Mouse (Mus musculus): ENCODE results near the gene Safb. TPM values are rescaled to one million over a fixed set of nuclear protein-coding genes. Genes with fewer than 3 reads are reported as not detected.

Gene Safb
- polyA plus RNA-seq, 1 experiment: 87.0 TPM

- Histone ChIP-seq H3K27me3 (replicated peaks; ENCODE audit: control insufficient read depth, insufficient read depth, low read length) (no peaks in the 10 kb centered on the region), H3K27ac (ENCODE audit: insufficient read depth, low read depth, low read length) (no peak overlapping the region), H3K4me1 (ENCODE audit: control insufficient read depth, insufficient read depth, low read length) (no peaks in the 10 kb centered on the region), H3K36me3 (ENCODE audit: control insufficient read depth, insufficient read depth, low read length) (peaks cover 5% of the 10 kb centered on the region), H3K4me3 (ENCODE audit: insufficient read depth, low read depth, low read length) (no peak overlapping the region)
- TF ChIP-seq POLR2A (IDR thresholded peaks at IDR 0.05; ENCODE audit: low read depth, low read length) (no peak), CTCF (conservative IDR thresholded peaks at IDR 0.05; ENCODE audit: insufficient read depth, insufficient read length, low read depth, low read length) (no peak)
- DNase-seq: no peak
- 74% methylated on average over 2 of the region's 2 CpGs for WGBS
Observed at GRCm38 (mm10) chr17:56561866-56562265, 22.8 kb upstream of the Safb start.

GRCm38 (mm10) chr17:56566293-56566692 is 18.3 kb upstream of the Safb start:
- H3K36me3 ChIP-seq (ENCODE audit: control insufficient read depth, insufficient read depth, low read length): peaks cover 5% of the 10 kb centered on the region
- no peak overlapping the region for H3K4me3 ChIP-seq (ENCODE audit: insufficient read depth, low read depth, low read length)
- TF ChIP-seq POLR2A (IDR thresholded peaks at IDR 0.05; ENCODE audit: low read depth, low read length) (no peak), CTCF (conservative IDR thresholded peaks at IDR 0.05; ENCODE audit: insufficient read depth, insufficient read length, low read depth, low read length) (no peak)
- no peaks in the 10 kb centered on the region for H3K4me1 ChIP-seq (ENCODE audit: control insufficient read depth, insufficient read depth, low read length)
- 93% methylated on average over 29 of the region's 29 CpGs for WGBS
- no peaks in the 10 kb centered on the region for H3K27me3 ChIP-seq (replicated peaks; ENCODE audit: control insufficient read depth, insufficient read depth, low read length)
- H3K27ac ChIP-seq (ENCODE audit: insufficient read depth, low read depth, low read length): no peak overlapping the region
- DNase-seq: no peak

DNA sequence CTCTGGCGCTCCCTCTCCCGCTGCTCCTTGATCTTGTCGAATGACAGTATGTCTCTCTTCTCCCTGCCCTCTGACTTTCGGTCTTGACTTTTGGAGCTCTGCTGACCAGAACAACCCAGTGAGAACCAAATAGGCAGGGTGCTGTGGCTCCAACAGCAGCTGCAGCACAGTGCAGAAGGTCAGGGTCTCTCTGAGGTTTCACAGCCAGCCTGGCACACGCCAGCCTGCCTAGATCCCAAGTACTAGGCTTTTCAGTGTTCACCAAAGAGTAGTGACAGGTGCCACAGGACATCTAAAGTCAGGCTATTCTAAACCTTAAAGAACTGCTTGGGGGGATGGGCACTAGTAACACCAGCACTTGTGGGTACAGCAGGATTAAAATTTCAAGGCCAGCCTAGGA is 17.7 kb upstream of the Safb start:
- no peaks in the 10 kb centered on the region for H3K27me3 ChIP-seq (replicated peaks; ENCODE audit: control insufficient read depth, insufficient read depth, low read length)
- TF ChIP-seq CTCF (conservative IDR thresholded peaks at IDR 0.05; ENCODE audit: insufficient read depth, insufficient read length, low read depth, low read length) (no peak), POLR2A (IDR thresholded peaks at IDR 0.05; ENCODE audit: low read depth, low read length) (no peak)
- 90% methylated on average over 5 of the region's 5 CpGs for WGBS
- no peak overlapping the region for H3K4me3 ChIP-seq (ENCODE audit: insufficient read depth, low read depth, low read length)
- peaks cover 5% of the 10 kb centered on the region for H3K36me3 ChIP-seq (ENCODE audit: control insufficient read depth, insufficient read depth, low read length)
- H3K27ac ChIP-seq (ENCODE audit: insufficient read depth, low read depth, low read length): no peak overlapping the region
- no peaks in the 10 kb centered on the region for H3K4me1 ChIP-seq (ENCODE audit: control insufficient read depth, insufficient read depth, low read length)
- no peak for DNase-seq

GRCm38 (mm10) chr17:56567370-56567769 is 17.3 kb upstream of the Safb start:
- H3K4me1 ChIP-seq (ENCODE audit: control insufficient read depth, insufficient read depth, low read length): no peaks in the 10 kb centered on the region
- DNase-seq: no peak
- H3K27me3 ChIP-seq (replicated peaks; ENCODE audit: control insufficient read depth, insufficient read depth, low read length): no peaks in the 10 kb centered on the region
- peaks cover 5% of the 10 kb centered on the region for H3K36me3 ChIP-seq (ENCODE audit: control insufficient read depth, insufficient read depth, low read length)
- no peak overlapping the region for H3K27ac ChIP-seq (ENCODE audit: insufficient read depth, low read depth, low read length)
- no peak overlapping the region for H3K4me3 ChIP-seq (ENCODE audit: insufficient read depth, low read depth, low read length)
- TF ChIP-seq CTCF (conservative IDR thresholded peaks at IDR 0.05; ENCODE audit: insufficient read depth, insufficient read length, low read depth, low read length) (no peak), POLR2A (IDR thresholded peaks at IDR 0.05; ENCODE audit: low read depth, low read length) (no peak)
- 93% methylated on average over 4 of the region's 4 CpGs for WGBS

DNA sequence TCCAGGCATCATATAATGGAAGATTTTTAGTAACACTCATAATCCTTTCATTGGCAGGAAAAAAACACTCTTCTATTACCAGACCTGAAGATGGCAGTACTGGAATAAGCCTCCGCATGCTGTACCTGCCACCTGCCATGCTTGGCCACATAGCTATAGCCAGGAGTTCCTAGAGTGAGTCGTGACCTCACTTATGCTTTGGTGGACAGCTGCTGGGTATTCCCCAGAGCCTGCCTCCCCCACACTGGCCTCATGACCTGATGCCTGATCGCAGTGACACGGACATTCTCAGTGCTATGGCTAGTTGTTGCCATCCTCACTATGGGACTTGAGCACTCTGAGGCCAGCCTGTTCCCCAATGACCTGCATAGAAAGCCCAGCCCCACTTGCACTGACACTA is 14.3 kb upstream of the Safb start:
- Histone ChIP-seq H3K4me1 (ENCODE audit: control insufficient read depth, insufficient read depth, low read length) (no peaks in the 10 kb centered on the region), H3K4me3 (ENCODE audit: insufficient read depth, low read depth, low read length) (no peak overlapping the region), H3K36me3 (ENCODE audit: control insufficient read depth, insufficient read depth, low read length) (peaks cover 5% of the 10 kb centered on the region), H3K27me3 (replicated peaks; ENCODE audit: control insufficient read depth, insufficient read depth, low read length) (no peaks in the 10 kb centered on the region), H3K27ac (ENCODE audit: insufficient read depth, low read depth, low read length) (no peak overlapping the region)
- TF ChIP-seq CTCF (conservative IDR thresholded peaks at IDR 0.05; ENCODE audit: insufficient read depth, insufficient read length, low read depth, low read length): no peak
- 76% methylated on average over 4 of the region's 4 CpGs for WGBS
- no peak for DNase-seq

GRCm38 (mm10) chr17:56572154-56572553 is 12.5 kb upstream of the Safb start:
- Histone ChIP-seq H3K4me1 (ENCODE audit: control insufficient read depth, insufficient read depth, low read length) (no peaks in the 10 kb centered on the region), H3K4me3 (ENCODE audit: insufficient read depth, low read depth, low read length) (no peak overlapping the region), H3K27ac (ENCODE audit: insufficient read depth, low read depth, low read length) (no peak overlapping the region), H3K36me3 (ENCODE audit: control insufficient read depth, insufficient read depth, low read length) (no peaks in the 10 kb centered on the region; the same call in none of the 2 replicates), H3K27me3 (replicated peaks; ENCODE audit: control insufficient read depth, insufficient read depth, low read length) (no peaks in the 10 kb centered on the region)
- no peak for TF ChIP-seq POLR2A (IDR thresholded peaks at IDR 0.05; ENCODE audit: low read depth, low read length)
- no peak for TF ChIP-seq CTCF (conservative IDR thresholded peaks at IDR 0.05; ENCODE audit: insufficient read depth, insufficient read length, low read depth, low read length)
- DNase-seq: peak; percentile 31
- WGBS: 18% methylated on average over 1 of the region's 1 CpGs

DNA sequence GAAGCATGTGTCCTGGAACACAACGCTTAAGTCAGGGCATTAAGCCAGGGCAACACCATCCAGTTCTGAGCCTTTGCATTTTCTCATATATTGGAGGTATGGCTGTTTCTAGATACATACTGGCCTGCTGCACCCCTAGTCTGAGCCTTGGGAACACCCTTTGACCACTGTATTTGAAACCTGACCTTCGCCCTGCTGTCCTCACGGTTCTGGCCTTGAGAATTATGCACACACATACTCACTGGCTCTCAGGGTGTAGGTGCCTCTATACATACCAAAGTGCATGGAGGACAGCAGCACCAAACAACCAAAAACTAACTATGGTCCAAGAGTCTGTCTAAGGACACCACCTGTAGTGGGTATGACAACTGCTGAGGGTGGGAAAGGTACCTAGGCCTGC is 11.7 kb upstream of the Safb start:
- H3K36me3 ChIP-seq (ENCODE audit: control insufficient read depth, insufficient read depth, low read length): no peaks in the 10 kb centered on the region; the same call in none of the 2 replicates
- TF ChIP-seq POLR2A (IDR thresholded peaks at IDR 0.05; ENCODE audit: low read depth, low read length): no peak
- TF ChIP-seq CTCF (conservative IDR thresholded peaks at IDR 0.05; ENCODE audit: insufficient read depth, insufficient read length, low read depth, low read length): no peak
- H3K27ac ChIP-seq (ENCODE audit: insufficient read depth, low read depth, low read length): no peak overlapping the region
- peak; percentile 32 for DNase-seq
- WGBS: 74% methylated on average over 3 of the region's 3 CpGs
- H3K4me1 ChIP-seq (ENCODE audit: control insufficient read depth, insufficient read depth, low read length): no peaks in the 10 kb centered on the region
- no peaks in the 10 kb centered on the region for H3K27me3 ChIP-seq (replicated peaks; ENCODE audit: control insufficient read depth, insufficient read depth, low read length)
- H3K4me3 ChIP-seq (ENCODE audit: insufficient read depth, low read depth, low read length): no peak overlapping the region

DNA sequence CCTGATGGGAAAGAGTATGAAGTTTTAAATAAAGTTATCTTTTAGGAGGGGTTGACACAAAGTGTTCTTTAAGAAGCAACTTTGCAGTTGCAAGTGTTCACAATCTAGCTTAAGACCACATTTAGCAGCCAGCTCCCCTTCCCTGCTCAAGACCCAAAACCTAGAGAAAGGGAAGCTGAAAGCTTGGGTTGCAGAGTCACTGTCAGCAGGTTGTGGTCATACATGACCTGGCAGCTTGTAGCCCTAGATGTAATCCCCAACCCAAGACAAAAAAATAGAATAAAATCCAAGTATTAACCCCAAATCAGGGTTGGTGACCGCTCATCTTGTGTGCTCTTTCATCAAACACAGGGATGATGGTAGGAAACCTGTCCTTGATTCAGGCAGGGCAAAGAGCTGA is 1.6 kb upstream of the Safb start:
- H3K4me1 ChIP-seq (ENCODE audit: control insufficient read depth, insufficient read depth, low read length): peaks cover 23% of the 10 kb centered on the region
- DNase-seq: no peak
- 47% methylated on average over 1 of the region's 1 CpGs for WGBS
- H3K27ac ChIP-seq (ENCODE audit: insufficient read depth, low read depth, low read length): no peak overlapping the region
- peak overlapping the region; percentile 98 for H3K4me3 ChIP-seq (ENCODE audit: insufficient read depth, low read depth, low read length)
- no peaks in the 10 kb centered on the region; the same call in 1 of the 2 replicates for H3K36me3 ChIP-seq (ENCODE audit: control insufficient read depth, insufficient read depth, low read length)
- H3K27me3 ChIP-seq (replicated peaks; ENCODE audit: control insufficient read depth, insufficient read depth, low read length): no peaks in the 10 kb centered on the region
- TF ChIP-seq POLR2A (IDR thresholded peaks at IDR 0.05; ENCODE audit: low read depth, low read length): no peak
- no peak for TF ChIP-seq CTCF (conservative IDR thresholded peaks at IDR 0.05; ENCODE audit: insufficient read depth, insufficient read length, low read depth, low read length)

Measured in kidney, adult 2 months (tissue).